Mouse (Mus musculus): ENCODE results near the gene Uck1. TPM values are rescaled to one million over a fixed set of nuclear protein-coding genes. Genes with fewer than 3 reads are reported as not detected.
"Not testable (repeated sequence)": the region's sequence is repeated elsewhere in the genome, so short reads cannot be mapped to it uniquely, and the experiment has no call there.

Uck1 gene
- polyA plus RNA-seq (2016; fragmentation: Nextera tagmentation; extraction: Ambion mirVana) = 74.0 and 74.8 TPM in 2 replicates

DNA sequence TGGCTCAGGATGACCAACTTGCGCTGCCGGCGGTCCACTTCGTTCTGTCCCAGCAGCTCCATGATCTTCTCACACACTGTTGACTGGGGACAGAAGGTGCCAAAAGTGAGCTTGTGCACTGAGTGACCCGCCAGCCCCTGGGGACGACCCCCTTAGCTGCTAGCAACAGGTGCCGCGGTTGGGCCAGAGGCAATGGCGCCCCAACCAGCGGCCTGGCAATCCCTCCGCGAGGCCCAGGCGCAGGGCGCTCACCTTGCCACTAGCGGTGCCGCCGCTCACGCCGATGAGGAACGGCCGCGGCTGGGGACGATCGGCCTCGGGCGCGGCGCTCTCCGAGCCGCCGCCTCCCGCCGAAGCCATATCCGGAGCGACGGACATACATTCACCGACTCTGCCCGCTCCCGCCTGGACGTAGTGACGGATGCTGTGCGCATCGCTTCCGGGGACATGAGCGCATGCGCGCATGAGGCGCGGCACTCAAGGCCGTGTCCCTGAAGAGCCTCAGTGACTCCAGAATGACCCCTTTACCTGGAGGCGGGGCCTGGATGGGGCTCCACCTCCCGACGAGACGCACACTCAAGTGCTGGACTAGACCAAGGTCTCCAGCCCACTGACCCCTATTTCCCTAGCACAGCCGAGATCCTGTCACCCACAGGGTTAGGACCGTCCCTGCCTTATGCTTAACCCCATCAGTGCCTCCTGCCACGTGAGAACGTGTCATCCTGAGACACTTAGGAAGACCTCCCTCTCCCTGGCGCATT, at the start of gene Uck1:
Gene Uck1 (minus strand): TSS at position 503 of the 761 bp plus-strand sequence.
- no peaks in the 10 kb centered on the region for H3K27me3 ChIP-seq (replicated peaks)
- H3K9me3 ChIP-seq = no peaks in the 10 kb centered on the region
- H3K9ac ChIP-seq = peak within 1 kb of the TSS; percentile 77
- peak within 1 kb of the TSS; percentile 80 for H3K4me2 ChIP-seq (replicated peaks)
- peak; percentile 89 for ATAC-seq (ENCODE audit: low FRiP score, low read depth)
- peaks cover 11% of the 10 kb centered on the region for H3K4me1 ChIP-seq
- peak within 1 kb of the TSS; percentile 11; the same call in 1 of the 2 replicates for H3K27ac ChIP-seq
- peaks cover 31% of the 10 kb centered on the region for H3K36me3 ChIP-seq
- 2% methylated on average over 59 of the region's 59 CpGs for WGBS
- peak within 1 kb of the TSS; percentile 76 for H3K4me3 ChIP-seq

DNA sequence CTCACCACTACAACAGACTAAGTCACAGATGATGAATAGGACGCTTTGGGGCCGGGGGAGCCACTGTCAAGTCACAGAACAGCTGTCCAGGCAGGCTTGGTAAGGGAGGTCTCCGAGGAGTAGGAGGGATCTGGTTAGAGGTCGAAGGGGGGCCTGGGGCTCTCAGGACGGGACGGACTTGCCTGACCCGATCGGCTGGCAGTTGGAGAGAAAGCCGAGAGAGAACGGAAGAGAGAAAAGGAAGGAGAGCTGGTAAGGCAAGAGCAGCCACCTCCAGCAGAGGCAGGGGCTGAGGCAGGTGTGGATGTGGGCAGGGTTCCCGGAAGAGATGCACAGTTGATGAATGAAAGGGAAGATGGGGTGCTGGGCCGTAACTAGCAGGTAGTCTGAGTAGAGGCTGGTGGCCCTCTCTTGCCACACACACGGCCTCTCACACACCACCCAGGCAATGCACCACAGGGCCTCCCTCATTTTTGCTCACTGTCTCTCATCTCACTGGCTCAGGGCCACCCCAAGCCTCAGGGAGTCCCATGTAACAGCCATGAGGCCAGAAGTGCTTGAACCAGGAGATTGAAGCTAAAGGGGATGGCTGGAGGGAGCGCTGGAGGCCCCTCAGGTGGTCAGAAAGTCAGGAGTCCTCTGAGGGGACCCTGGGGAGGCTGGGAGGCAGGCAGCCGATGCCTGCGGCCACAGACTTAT, 49.1 kb upstream of the Uck1 start:
- ATAC-seq (ENCODE audit: low FRiP score, low read depth) = no peak
- 0 out of 2 replicates have a peak, but pooled peaks cover 3% of the 10 kb centered on the region for H3K27me3 ChIP-seq (replicated peaks)
- no peak overlapping the region for H3K9ac ChIP-seq
- H3K4me3 ChIP-seq = no peak overlapping the region
- peaks cover 17% of the 10 kb centered on the region for H3K4me1 ChIP-seq
- H3K9me3 ChIP-seq = no peaks in the 10 kb centered on the region
- H3K27ac ChIP-seq = no peak overlapping the region
- 91% methylated on average over 16 of the region's 16 CpGs for WGBS
- no peak overlapping the region for H3K4me2 ChIP-seq (replicated peaks)
- H3K36me3 ChIP-seq = peaks cover 56% of the 10 kb centered on the region

DNA sequence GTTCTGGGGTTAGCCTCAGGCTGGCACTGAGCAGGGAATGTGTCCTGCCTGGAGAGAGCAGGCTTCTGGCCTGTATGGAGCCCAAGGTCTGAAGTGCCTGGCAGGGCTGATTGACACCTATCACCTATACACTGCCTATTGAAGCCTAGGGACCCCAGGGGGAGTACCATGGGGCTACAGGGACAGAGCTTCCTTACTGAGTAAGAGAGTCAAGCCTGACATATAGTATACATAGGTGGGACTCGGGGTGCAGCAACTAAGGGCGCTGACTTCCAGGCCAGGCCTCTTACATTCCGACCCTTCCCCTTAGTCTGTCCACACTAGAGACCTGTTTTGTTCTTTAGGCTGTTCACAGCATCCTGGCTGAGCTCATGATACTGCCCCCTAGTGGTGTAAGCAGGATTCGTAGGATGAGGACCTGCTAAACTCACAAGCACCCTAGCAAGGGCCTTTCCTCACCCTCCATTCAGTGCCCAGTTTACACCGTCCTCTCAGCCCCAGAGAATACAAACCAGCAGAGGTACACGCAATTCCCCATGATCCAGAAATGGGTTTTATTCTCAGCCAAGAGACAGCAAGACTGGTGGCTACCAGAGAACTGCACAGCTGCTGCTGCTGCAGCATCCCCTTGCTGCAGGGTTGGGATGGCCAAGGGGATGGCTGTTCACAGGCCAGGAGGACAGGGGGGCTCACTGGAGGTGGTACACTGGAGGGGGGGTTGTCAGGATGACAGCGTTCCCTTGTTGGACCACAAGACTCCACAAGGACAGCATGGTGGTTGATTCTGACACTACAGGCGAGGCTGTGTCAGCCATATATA, 48.2 kb upstream of the Uck1 start:
- peaks cover 17% of the 10 kb centered on the region for H3K4me1 ChIP-seq
- no peak overlapping the region for H3K9ac ChIP-seq
- H3K4me3 ChIP-seq = no peak overlapping the region
- peaks cover 65% of the 10 kb centered on the region for H3K36me3 ChIP-seq
- H3K27ac ChIP-seq = no peak overlapping the region
- H3K9me3 ChIP-seq = no peaks in the 10 kb centered on the region
- 0 out of 2 replicates have a peak, but pooled peaks cover 3% of the 10 kb centered on the region for H3K27me3 ChIP-seq (replicated peaks)
- H3K4me2 ChIP-seq (replicated peaks) = no peak overlapping the region
- 53% methylated on average over 8 of the region's 8 CpGs for WGBS
- ATAC-seq (ENCODE audit: low FRiP score, low read depth) = no peak

DNA sequence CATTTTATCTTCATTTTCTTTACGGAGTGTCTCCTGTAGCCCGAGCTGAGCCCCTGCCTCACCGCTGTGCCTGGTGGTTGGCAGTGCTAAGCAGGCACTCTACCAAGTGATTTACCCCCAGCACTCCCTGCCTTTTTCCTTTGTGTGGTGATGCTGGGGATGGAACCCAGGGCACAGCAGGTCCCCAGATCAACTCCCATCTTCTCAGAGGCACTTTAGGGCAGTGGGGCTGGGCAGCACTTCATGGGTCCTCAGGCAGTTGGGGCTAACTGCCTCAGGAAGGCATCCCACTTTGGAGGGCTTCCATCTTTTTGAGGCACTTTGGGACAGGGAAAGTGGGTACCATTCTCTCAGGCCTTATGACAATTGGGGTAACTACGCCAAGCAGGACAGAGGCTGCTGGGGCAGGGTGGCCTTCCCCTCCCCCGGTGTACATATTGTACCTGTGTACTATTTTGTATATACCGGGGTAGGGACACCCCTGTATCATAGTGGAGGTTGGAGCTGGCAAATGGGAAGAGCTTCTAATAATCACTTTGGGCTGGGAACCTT, 47.4 kb upstream of the Uck1 start:
- H3K27me3 ChIP-seq (replicated peaks) = 0 out of 2 replicates have a peak, but pooled peaks cover 3% of the 10 kb centered on the region
- no peak overlapping the region for H3K4me2 ChIP-seq (replicated peaks)
- peaks cover 70% of the 10 kb centered on the region for H3K36me3 ChIP-seq
- H3K4me1 ChIP-seq = peaks cover 14% of the 10 kb centered on the region
- H3K9ac ChIP-seq = no peak overlapping the region
- no peak for ATAC-seq (ENCODE audit: low FRiP score, low read depth)
- 88% methylated on average over 6 of the region's 6 CpGs for WGBS
- H3K27ac ChIP-seq = no peak overlapping the region
- H3K4me3 ChIP-seq = no peak overlapping the region
- H3K9me3 ChIP-seq = no peaks in the 10 kb centered on the region

DNA sequence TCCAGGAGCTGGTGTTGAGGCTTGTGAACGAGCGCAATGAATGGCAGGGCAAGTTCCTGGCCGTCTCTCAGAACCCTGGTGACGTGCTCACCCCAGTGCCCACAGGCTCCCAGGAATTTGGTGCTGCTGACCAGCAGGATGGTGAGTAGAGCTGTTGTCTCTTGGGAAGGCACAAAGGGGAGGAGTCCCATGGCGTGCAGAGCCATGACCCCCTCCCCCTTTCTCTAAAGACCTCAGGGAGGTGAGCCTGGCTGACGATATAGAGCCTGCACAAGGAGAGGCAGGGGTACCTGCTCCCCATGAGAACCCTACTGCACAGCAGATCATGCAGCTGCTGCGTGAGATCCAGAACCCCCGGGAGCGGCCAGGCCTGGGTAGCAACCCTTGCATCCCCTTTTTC, 46.2 kb upstream of the Uck1 start:
- Histone ChIP-seq H3K9ac (no peak overlapping the region), H3K4me2 (replicated peaks) (no peak overlapping the region), H3K4me1 (peaks cover 4% of the 10 kb centered on the region; the same call in 1 of the 2 replicates), H3K4me3 (no peak overlapping the region), H3K36me3 (peaks cover 77% of the 10 kb centered on the region), H3K27ac (no peak overlapping the region), H3K27me3 (replicated peaks) (no peaks in the 10 kb centered on the region), H3K9me3 (no peaks in the 10 kb centered on the region)
- no peak for ATAC-seq (ENCODE audit: low FRiP score, low read depth)
- WGBS = 87% methylated on average over 9 of the region's 9 CpGs

DNA sequence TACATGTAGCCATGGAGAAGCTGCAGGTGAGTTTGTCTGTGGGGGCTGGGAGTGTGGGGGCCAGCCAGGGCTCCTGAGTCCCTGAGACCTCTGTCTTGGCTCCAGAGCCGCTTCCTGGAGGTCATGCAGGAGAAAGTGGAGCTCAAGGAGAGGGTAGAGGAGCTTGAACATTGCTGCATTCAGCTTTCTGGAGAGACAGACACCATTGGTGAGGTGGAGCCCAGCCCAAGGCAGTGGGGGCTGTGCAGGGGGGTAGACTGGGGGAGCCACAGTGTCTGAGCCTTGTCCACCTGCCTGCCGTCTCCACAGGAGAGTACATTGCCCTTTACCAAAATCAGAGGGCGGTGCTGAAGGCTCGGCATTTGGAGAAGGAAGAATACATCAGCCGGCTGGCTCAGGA, 45.7 kb upstream of the Uck1 start:
- Histone ChIP-seq H3K36me3 (peaks cover 79% of the 10 kb centered on the region), H3K9me3 (no peaks in the 10 kb centered on the region), H3K9ac (no peak overlapping the region), H3K4me1 (no peaks in the 10 kb centered on the region; the same call in 1 of the 2 replicates), H3K4me3 (no peak overlapping the region), H3K27me3 (replicated peaks) (no peaks in the 10 kb centered on the region), H3K4me2 (replicated peaks) (no peak overlapping the region), H3K27ac (no peak overlapping the region)
- no peak for ATAC-seq (ENCODE audit: low FRiP score, low read depth)
- WGBS = 93% methylated on average over 5 of the region's 5 CpGs

DNA sequence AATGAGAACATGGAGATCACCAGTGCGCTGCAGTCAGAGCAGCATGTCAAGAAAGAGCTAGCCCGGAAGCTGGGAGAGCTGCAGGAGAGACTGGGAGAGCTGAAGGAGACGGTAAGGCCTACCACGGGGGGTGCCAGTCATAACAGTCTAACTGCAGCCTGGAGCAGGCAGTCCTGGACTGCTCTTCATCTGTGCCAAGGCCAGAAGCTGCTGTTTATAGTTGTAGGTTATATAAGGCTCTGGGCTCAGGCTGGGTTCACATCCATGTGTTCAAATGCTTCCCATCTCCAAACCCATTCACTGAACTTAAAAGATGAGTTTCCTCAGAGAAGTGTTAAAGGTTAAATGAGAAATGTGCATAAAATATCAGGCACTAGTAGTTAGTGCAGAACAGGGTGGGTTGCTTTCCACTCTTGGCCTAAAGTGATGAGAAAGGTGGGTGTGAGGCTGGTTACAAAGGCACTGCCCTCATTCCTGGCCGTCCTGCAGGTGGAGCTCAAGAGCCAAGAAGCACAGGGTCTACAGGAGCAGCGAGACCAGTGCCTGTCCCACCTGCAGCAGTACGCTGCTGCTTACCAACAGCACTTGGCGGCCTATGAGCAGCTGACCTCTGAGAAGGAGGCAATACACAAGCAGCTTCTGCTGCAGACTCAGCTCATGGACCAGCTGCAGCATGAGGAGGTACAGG, 44.3 kb upstream of the Uck1 start:
- no peaks in the 10 kb centered on the region for H3K9me3 ChIP-seq
- no peak overlapping the region for H3K27ac ChIP-seq
- H3K27me3 ChIP-seq (replicated peaks) = no peaks in the 10 kb centered on the region
- WGBS = 58% methylated on average over 8 of the region's 8 CpGs
- H3K4me2 ChIP-seq (replicated peaks) = no peak overlapping the region
- H3K4me1 ChIP-seq = no peaks in the 10 kb centered on the region
- ATAC-seq (ENCODE audit: low FRiP score, low read depth) = no peak
- H3K36me3 ChIP-seq = peaks cover 78% of the 10 kb centered on the region
- H3K9ac ChIP-seq = no peak overlapping the region
- no peak overlapping the region for H3K4me3 ChIP-seq

DNA sequence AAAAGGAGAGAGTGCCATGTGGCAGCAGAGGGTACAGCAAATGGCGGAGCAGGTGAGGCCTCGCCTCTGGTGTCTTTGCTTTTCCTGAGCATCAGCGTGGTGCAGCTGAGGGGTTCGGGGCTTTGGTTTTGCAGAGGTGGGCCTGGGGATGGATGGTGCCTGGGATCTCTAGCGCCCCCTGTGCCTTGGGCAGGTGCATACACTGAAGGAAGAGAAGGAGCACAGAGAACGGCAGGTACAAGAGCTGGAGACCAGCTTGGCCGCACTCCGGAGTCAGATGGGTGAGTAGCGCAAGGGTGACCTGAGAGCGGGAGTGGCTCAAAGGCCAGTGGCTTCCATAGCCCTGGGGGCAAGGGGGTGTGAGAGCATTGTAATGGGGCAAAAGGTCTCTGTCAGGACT, 43.0 kb upstream of the Uck1 start:
- no peaks in the 10 kb centered on the region for H3K9me3 ChIP-seq
- 89% methylated on average over 10 of the region's 10 CpGs for WGBS
- H3K4me2 ChIP-seq (replicated peaks) = no peak overlapping the region
- H3K9ac ChIP-seq = no peak overlapping the region
- H3K27ac ChIP-seq = no peak overlapping the region
- no peaks in the 10 kb centered on the region for H3K27me3 ChIP-seq (replicated peaks)
- ATAC-seq (ENCODE audit: low FRiP score, low read depth) = no peak
- H3K4me1 ChIP-seq = no peaks in the 10 kb centered on the region
- H3K4me3 ChIP-seq = no peak overlapping the region
- H3K36me3 ChIP-seq = peaks cover 81% of the 10 kb centered on the region

DNA sequence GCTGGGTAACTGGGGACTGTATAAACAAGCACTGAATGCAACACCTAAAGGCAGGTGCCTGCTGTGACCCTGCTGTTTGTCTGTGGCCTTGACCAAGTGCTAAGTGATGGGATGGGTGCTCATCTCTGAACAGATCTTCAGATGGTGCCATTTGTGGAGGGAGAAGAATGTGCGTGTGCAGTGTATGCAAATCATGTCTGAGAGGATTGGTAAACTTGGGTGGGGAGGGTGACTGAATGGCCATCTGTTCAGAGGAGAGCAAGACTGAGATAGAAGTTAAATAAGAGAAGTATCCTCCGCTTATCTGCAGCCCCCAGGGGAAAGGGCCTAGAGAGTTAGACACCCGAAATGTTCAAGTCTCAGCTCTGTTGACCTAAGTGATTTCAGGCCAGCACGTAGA, 39.5 kb upstream of the Uck1 start:
- Histone ChIP-seq H3K9ac (no peak overlapping the region), H3K4me3 (no peak overlapping the region), H3K27me3 (replicated peaks) (no peaks in the 10 kb centered on the region), H3K4me2 (replicated peaks) (no peak overlapping the region), H3K36me3 (peaks cover 75% of the 10 kb centered on the region), H3K27ac (no peak overlapping the region), H3K9me3 (no peaks in the 10 kb centered on the region), H3K4me1 (no peaks in the 10 kb centered on the region)
- no peak for ATAC-seq (ENCODE audit: low FRiP score, low read depth)
- WGBS = 88% methylated on average over 4 of the region's 4 CpGs

DNA sequence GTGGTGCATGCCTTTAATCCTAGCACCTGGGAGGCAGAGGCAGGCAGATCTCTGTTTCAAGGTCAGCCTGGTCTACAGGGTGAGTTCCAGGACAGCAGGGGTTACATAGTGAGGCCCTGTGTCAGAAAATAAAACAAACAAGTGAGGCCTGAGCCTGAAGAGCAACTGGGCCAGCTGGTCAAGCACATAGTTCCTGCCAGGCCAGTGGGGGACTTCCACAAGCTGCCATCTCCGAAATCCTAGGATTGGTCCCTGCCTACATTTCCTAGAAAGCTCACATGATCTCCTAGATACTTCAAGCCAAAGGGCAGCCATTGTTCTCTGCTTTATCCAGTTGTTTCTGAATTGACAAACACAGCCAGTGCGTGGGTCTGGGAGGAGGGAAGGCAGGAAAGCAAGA, 35.9 kb upstream of the Uck1 start:
- not testable (repeated sequence) for H3K9ac ChIP-seq; H3K9me3 ChIP-seq; H3K4me3 ChIP-seq; H3K4me2 ChIP-seq (replicated peaks); H3K4me1 ChIP-seq; H3K27ac ChIP-seq; H3K27me3 ChIP-seq (replicated peaks); ATAC-seq (ENCODE audit: low FRiP score, low read depth)
- 91% methylated on average over 2 of the region's 2 CpGs for WGBS
- H3K36me3 ChIP-seq = peaks cover 65% of the 10 kb centered on the region

DNA sequence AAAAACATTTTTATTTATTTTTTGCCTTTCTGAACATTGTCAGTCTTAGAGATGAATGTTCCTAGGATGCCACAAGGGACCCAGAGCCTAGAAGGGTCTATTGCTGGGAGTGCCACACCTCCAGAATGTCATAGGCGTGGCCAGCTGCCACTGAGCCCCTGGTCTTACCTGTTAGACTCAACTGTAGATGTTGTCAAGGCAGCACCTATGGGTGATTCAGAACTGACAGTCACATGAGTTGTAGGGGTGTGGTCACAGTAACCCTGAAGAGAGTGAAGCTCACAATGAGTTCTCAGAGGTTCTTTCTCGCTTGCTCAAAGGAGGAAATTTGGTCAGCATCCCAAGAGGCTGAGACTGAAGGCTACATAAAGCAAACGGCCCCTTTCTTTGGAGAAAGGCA, 35.3 kb upstream of the Uck1 start:
- Histone ChIP-seq H3K27ac (no peak overlapping the region), H3K4me3 (no peak overlapping the region), H3K4me1 (no peaks in the 10 kb centered on the region), H3K4me2 (replicated peaks) (no peak overlapping the region), H3K9ac (no peak overlapping the region), H3K9me3 (no peaks in the 10 kb centered on the region), H3K36me3 (peaks cover 64% of the 10 kb centered on the region), H3K27me3 (replicated peaks) (no peaks in the 10 kb centered on the region)
- WGBS = 88% methylated on average over 3 of the region's 3 CpGs
- ATAC-seq (ENCODE audit: low FRiP score, low read depth) = no peak
